Mouse (Mus musculus): Measurements from ENCODE around the gene Fbxl3. TPM values are rescaled to one million over a fixed set of nuclear protein-coding genes. Genes with fewer than 3 reads are reported as not detected.

Gene Fbxl3
- total and polyA plus RNA-seq, 3 experiments: 14.6 to 28.4 TPM; not detected in 1

- TF ChIP-seq ZNF384 (IDR thresholded peaks at IDR 0.05; ENCODE audit: low read depth, low read length): no peak
- TF ChIP-seq TCF12 (IDR thresholded peaks at IDR 0.05; ENCODE audit: low read depth, low read length): no peak
- no peak for TF ChIP-seq EP300 (IDR thresholded peaks at IDR 0.05; ENCODE audit: low read depth in 1 of 2, low read length in 2 of 2)
- TF ChIP-seq USF1 (IDR thresholded peaks at IDR 0.05; ENCODE audit: low read depth, low read length): no peak
- TF ChIP-seq CTCF (IDR thresholded peaks at IDR 0.05 in 2 of 3, conservative IDR thresholded peaks at IDR 0.05 in 1 of 3; ENCODE audit: control insufficient read depth in 1 of 3, insufficient read depth in 1 of 3, low read depth in 2 of 3, low read length in 3 of 3, poor library complexity in 1 of 3, severe bottlenecking in 1 of 3): no peak
- no peak for TF ChIP-seq RAD21 (IDR thresholded peaks at IDR 0.05; ENCODE audit: low read depth, low read length)
- no peak overlapping the region for H3K9ac ChIP-seq (ENCODE audit: control insufficient read depth, low read depth, low read length, poor library complexity, severe bottlenecking)
These were observed 1.8 kb upstream of the Fbxl3 start for GRCm38 (mm10) chr14:103101171-103101570.

GRCm38 (mm10) chr14:103100296-103100695 lies 930 bp upstream of the Fbxl3 start:
- H3K4me3 ChIP-seq (ENCODE audit: control insufficient read depth in 1 of 2, insufficient read depth in 1 of 2, low read depth in 2 of 2, low read length in 2 of 2): no peak overlapping the region
- H3K36me3 ChIP-seq (ENCODE audit: control insufficient read depth in 1 of 2, insufficient read depth in 2 of 2, low read length in 2 of 2): peaks cover 1 to 10% of the 10 kb centered on the region in 2 experiments; a peak in 3 of 4 replicates
- no peak overlapping the region for H3K27ac ChIP-seq (ENCODE audit: control insufficient read depth, low read depth, low read length)

More at GRCm38 (mm10) chr14:103101171-103101570, 1.8 kb upstream of the Fbxl3 start:
- Histone ChIP-seq H3K36me3 (ENCODE audit: control insufficient read depth in 1 of 2, insufficient read depth in 2 of 2, low read length in 2 of 2) (peaks cover 1 to 10% of the 10 kb centered on the region in 2 experiments; a peak in 3 of 4 replicates), H3K79me2 (ENCODE audit: control insufficient read depth, insufficient read depth, low read length, poor library complexity) (peaks cover 19% of the 10 kb centered on the region), H3K9me3 (replicated peaks; ENCODE audit: insufficient read depth, low read length) (no peaks in the 10 kb centered on the region), H3K27ac (ENCODE audit: control insufficient read depth, low read depth, low read length) (no peak overlapping the region), H3K4me1 (ENCODE audit: control insufficient read depth in 1 of 2, insufficient read depth in 2 of 2, low read length in 2 of 2) (peaks cover 0 to 4% of the 10 kb centered on the region in 2 experiments; a peak in 1 of 4 replicates), H3K4me3 (ENCODE audit: control insufficient read depth in 1 of 2, insufficient read depth in 1 of 2, low read depth in 2 of 2, low read length in 2 of 2) (no peak overlapping the region), H3K27me3 (ENCODE audit: control insufficient read depth in 1 of 2, insufficient read depth in 2 of 2, low read length in 2 of 2) (no peaks in the 10 kb centered on the region)
- no peak for DNase-seq (ENCODE audit: low read depth, low spot score)

GRCm38 (mm10) chr14:103098587-103099235 lies 655 bp downstream of the Fbxl3 start:
- peak; percentile 77 for DNase-seq (ENCODE audit: low read depth, low spot score)
- TF ChIP-seq MXI1 (IDR thresholded peaks at IDR 0.05; ENCODE audit: low read depth, low read length): peak; percentile 83
- no peak for TF ChIP-seq E2F4 (IDR thresholded peaks at IDR 0.05; ENCODE audit: borderline replicate concordance, low read depth, low read length)
- no peak for TF ChIP-seq CTCF (IDR thresholded peaks at IDR 0.05 in 2 of 3, conservative IDR thresholded peaks at IDR 0.05 in 1 of 3; ENCODE audit: control insufficient read depth in 1 of 3, insufficient read depth in 1 of 3, low read depth in 2 of 3, low read length in 3 of 3, poor library complexity in 1 of 3, severe bottlenecking in 1 of 3)
- 0 out of 2 replicates have a peak, but pooled peaks have one; percentile 26 for TF ChIP-seq CHD1 (IDR thresholded peaks at IDR 0.05; ENCODE audit: low read depth, low read length)
- TF ChIP-seq POLR2AphosphoS5 (IDR thresholded peaks at IDR 0.05; ENCODE audit: borderline replicate concordance, low read depth, low read length): no peak
- TF ChIP-seq BHLHE40 (IDR thresholded peaks at IDR 0.05; ENCODE audit: borderline replicate concordance, low read depth, low read length): no peak
- TF ChIP-seq MYB (IDR thresholded peaks at IDR 0.05; ENCODE audit: low read depth, low read length): no peak
- no peak for TF ChIP-seq TAL1 (IDR thresholded peaks at IDR 0.05; ENCODE audit: low read length)
- TF ChIP-seq KAT2A (conservative IDR thresholded peaks at IDR 0.05; ENCODE audit: low read depth, low read length): no peak
- TF ChIP-seq ZMIZ1 (IDR thresholded peaks at IDR 0.05; ENCODE audit: low read depth, low read length): 0 out of 2 replicates have a peak, but pooled peaks have one; percentile 15
- no peak for TF ChIP-seq UBTF (IDR thresholded peaks at IDR 0.05; ENCODE audit: borderline replicate concordance, insufficient read depth, low read depth, low read length)
- TF ChIP-seq HCFC1 (IDR thresholded peaks at IDR 0.05; ENCODE audit: low read depth, low read length): peak; percentile 32; the same call in 1 of the 2 replicates
- TF ChIP-seq CHD2 (IDR thresholded peaks at IDR 0.05; ENCODE audit: low read length): no peak
- TF ChIP-seq NELFE (IDR thresholded peaks at IDR 0.05; ENCODE audit: low read depth, low read length): peak; percentile 49; the same call in 1 of the 2 replicates
- peak; percentile 31; the same call in 1 of the 2 replicates for TF ChIP-seq ELF1 (IDR thresholded peaks at IDR 0.05; ENCODE audit: low read depth, low read length)
- no peak for TF ChIP-seq JUND (IDR thresholded peaks at IDR 0.05; ENCODE audit: low read depth, low read length)
- TF ChIP-seq USF2 (IDR thresholded peaks at IDR 0.05; ENCODE audit: borderline replicate concordance in 1 of 2, insufficient read depth in 1 of 2, low read depth in 1 of 2, low read length in 2 of 2): no peak

More at GRCm38 (mm10) chr14:103100296-103100695, 930 bp upstream of the Fbxl3 start:
- DNase-seq (ENCODE audit: low read depth, low spot score): no peak
- no peaks in the 10 kb centered on the region for H3K27me3 ChIP-seq (ENCODE audit: control insufficient read depth in 1 of 2, insufficient read depth in 2 of 2, low read length in 2 of 2)
- TF ChIP-seq ETS1 (IDR thresholded peaks at IDR 0.05; ENCODE audit: low read depth, low read length): no peak
- no peak for TF ChIP-seq SMC3 (IDR thresholded peaks at IDR 0.05; ENCODE audit: low read depth, low read length)
- TF ChIP-seq SIN3A (IDR thresholded peaks at IDR 0.05; ENCODE audit: low read length): no peak
- peaks cover 24% of the 10 kb centered on the region for H3K79me2 ChIP-seq (ENCODE audit: control insufficient read depth, insufficient read depth, low read length, poor library complexity)
- peaks cover 0 to 4% of the 10 kb centered on the region in 2 experiments; a peak in 1 of 4 replicates for H3K4me1 ChIP-seq (ENCODE audit: control insufficient read depth in 1 of 2, insufficient read depth in 2 of 2, low read length in 2 of 2)
- no peak overlapping the region for H3K9ac ChIP-seq (ENCODE audit: control insufficient read depth, low read depth, low read length, poor library complexity, severe bottlenecking)
- no peaks in the 10 kb centered on the region for H3K9me3 ChIP-seq (replicated peaks; ENCODE audit: insufficient read depth, low read length)

More at GRCm38 (mm10) chr14:103098587-103099235, 655 bp downstream of the Fbxl3 start:
- Histone ChIP-seq H3K27me3 (ENCODE audit: control insufficient read depth in 1 of 2, insufficient read depth in 2 of 2, low read length in 2 of 2) (no peaks in the 10 kb centered on the region), H3K4me1 (ENCODE audit: control insufficient read depth in 1 of 2, insufficient read depth in 2 of 2, low read length in 2 of 2) (peaks cover 4% of the 10 kb centered on the region in 2 experiments; a peak in 1 of 4 replicates), H3K9me3 (replicated peaks; ENCODE audit: insufficient read depth, low read length) (no peaks in the 10 kb centered on the region), H3K4me3 (ENCODE audit: control insufficient read depth in 1 of 2, insufficient read depth in 1 of 2, low read depth in 2 of 2, low read length in 2 of 2) (peak overlapping the region; percentile 93 to 99), H3K79me2 (ENCODE audit: control insufficient read depth, insufficient read depth, low read length, poor library complexity) (peaks cover 24% of the 10 kb centered on the region), H3K36me3 (ENCODE audit: control insufficient read depth in 1 of 2, insufficient read depth in 2 of 2, low read length in 2 of 2) (peaks cover 1 to 19% of the 10 kb centered on the region in 2 experiments; a peak in 3 of 4 replicates), H3K9ac (ENCODE audit: control insufficient read depth, low read depth, low read length, poor library complexity, severe bottlenecking) (peak overlapping the region; percentile 99), H3K27ac (ENCODE audit: control insufficient read depth, low read depth, low read length) (peak overlapping the region; percentile 93)
